Mouse (Mus musculus) forebrain, embryonic 12.5 days (tissue): ENCODE data around the gene Rfx2. TPM values are rescaled to one million over a fixed set of nuclear protein-coding genes. Genes with fewer than 3 reads are reported as not detected.

ENCODE experiments used
- ATAC-seq: fragments of 200-750 bp; cut with Nextera tagmentation; 2 replicates; pipeline ENCODE4 v1.8.0; 2017; ENCODE audit warnings: moderate TSS enrichment; ENCODE audit not compliant: low FRiP score
- H3K27ac ChIP-seq: fragments of 300-500 bp; sonication (generic); 2 replicates; pipeline ENCODE4 v1.5.1; 2016; ENCODE audit warnings: mild to moderate bottlenecking
- H3K27me3 ChIP-seq: fragments of 300-500 bp; sonication (generic); 2 replicates; pipeline ENCODE4 v1.6.1; 2016; ENCODE audit warnings: mild to moderate bottlenecking
- H3K36me3 ChIP-seq: fragments of 300-500 bp; sonication (generic); replicated peaks from 2 replicates; pipeline ENCODE4 v1.6.1; 2016; ENCODE audit warnings: mild to moderate bottlenecking
- H3K4me1 ChIP-seq: fragments of 300-500 bp; sonication (generic); 2 replicates; pipeline ENCODE4 v1.6.1; 2016
- H3K4me2 ChIP-seq: fragments of 300-500 bp; sonication (generic); 2 replicates; pipeline ENCODE4 v1.6.1; 2016; ENCODE audit warnings: mild to moderate bottlenecking, moderate library complexity
- H3K4me3 ChIP-seq: fragments of 300-500 bp; sonication (generic); replicated peaks from 2 replicates; pipeline ENCODE4 v1.5.1; 2016; ENCODE audit warnings: mild to moderate bottlenecking
- H3K9ac ChIP-seq: fragments of 300-500 bp; sonication (generic); 2 replicates; pipeline ENCODE4 v1.6.1; 2016; ENCODE audit warnings: mild to moderate bottlenecking
- H3K9me3 ChIP-seq: fragments of 300-500 bp; sonication (generic); 2 replicates; pipeline ENCODE4 v1.6.1; 2016
- WGBS: fragments of 180-500 bp; shearing (Covaris S2); methylation state at CpG from one replicate; pipeline ENCODE4 v1.1.7; 2016; 5-methylcytosine and 5-hydroxymethylcytosine counted together
- polyA plus RNA-seq: library from polyadenylated mRNA; unstranded; fragments of >200 nt; fragmentation: Nextera tagmentation; extraction: Ambion mirVana; gene quantifications from 2 replicates; pipeline ENCODE4 v1.2.1, GENCODE M21; 2016

The Rfx2 gene
- polyA plus RNA-seq, 1 experiment from 2014 or later: 7.2 TPM

DNA sequence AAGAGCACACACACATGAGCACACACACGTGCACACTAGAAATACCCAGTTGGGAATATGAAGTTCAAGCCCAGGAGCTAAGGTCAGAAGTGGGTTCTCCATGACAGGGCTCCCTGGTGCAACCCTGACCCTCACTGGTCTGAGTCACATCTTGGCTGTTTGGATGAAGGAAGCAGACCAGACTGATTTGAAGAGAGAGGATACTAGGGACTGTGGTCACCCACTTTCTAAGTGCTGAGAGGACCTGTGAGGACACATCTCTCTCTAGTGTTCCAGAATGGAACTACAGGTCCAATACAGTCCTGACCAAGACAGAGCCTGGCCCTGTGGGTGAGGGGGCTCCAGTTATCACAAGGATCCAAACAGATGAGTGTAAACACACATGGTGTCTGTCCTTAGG lies 25.0 kb downstream of the Rfx2 start:
- H3K36me3 ChIP-seq: peaks cover 11% of the 10 kb centered on the region
- ATAC-seq: no peak
- no peak overlapping the region for H3K4me3 ChIP-seq
- no peak overlapping the region for H3K9ac ChIP-seq
- WGBS: 75% methylated on average over 1 of the region's 1 CpGs
- H3K4me2 ChIP-seq: no peak overlapping the region
- H3K27ac ChIP-seq: no peak overlapping the region
- no peaks in the 10 kb centered on the region for H3K9me3 ChIP-seq
- peaks cover 21% of the 10 kb centered on the region for H3K4me1 ChIP-seq
- no peaks in the 10 kb centered on the region for H3K27me3 ChIP-seq

DNA sequence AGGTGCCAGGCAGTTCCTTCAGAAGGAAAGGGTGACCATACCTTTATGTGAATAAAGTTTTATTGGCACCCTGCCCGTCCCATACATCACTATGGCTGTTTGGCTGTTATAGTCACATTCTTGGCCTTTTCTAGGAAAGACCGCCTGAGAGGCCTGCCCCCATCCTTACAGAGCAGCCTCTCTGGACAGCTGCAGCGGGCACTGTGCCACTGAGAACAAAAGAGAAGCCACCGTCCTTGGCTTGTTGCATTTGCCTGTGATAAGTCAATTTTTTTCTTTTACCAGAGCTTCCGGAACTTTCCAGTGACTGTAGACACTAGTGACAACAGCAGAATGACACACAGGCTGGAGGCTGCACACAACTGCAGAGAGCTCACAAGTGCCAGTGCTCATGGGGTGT lies 25.9 kb downstream of the Rfx2 start:
- Histone ChIP-seq H3K4me3 (no peak overlapping the region), H3K4me1 (peaks cover 16% of the 10 kb centered on the region), H3K9ac (no peak overlapping the region), H3K4me2 (no peak overlapping the region), H3K27ac (no peak overlapping the region), H3K36me3 (peaks cover 11% of the 10 kb centered on the region), H3K27me3 (no peaks in the 10 kb centered on the region), H3K9me3 (no peaks in the 10 kb centered on the region)
- ATAC-seq: no peak
- WGBS: 82% methylated on average over 5 of the region's 5 CpGs

DNA sequence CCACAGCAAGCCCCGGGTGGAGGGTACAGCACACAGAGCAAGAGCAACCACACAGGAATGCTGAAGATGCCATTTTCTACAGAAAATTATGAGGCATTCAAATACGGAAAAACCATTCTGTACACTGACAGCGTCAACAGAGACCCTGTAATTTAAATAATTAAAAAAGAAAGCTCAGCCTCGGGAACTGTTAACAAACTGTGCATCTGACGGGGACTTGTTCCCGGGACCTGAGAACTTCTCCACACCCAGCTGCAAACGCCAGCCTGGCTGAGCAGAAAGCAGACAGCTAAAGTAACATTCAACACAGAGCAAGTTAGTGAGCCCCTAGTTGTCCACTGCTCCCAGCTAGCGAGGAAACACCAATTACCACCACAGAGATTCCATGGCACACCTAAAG lies 28.7 kb downstream of the Rfx2 start:
- Histone ChIP-seq H3K9ac (no peak overlapping the region), H3K9me3 (no peaks in the 10 kb centered on the region), H3K4me1 (peaks cover 4% of the 10 kb centered on the region; the same call in 1 of the 2 replicates), H3K4me2 (no peak overlapping the region), H3K4me3 (no peak overlapping the region), H3K36me3 (peaks cover 11% of the 10 kb centered on the region), H3K27ac (no peak overlapping the region), H3K27me3 (no peaks in the 10 kb centered on the region)
- no peak for ATAC-seq
- 72% methylated on average over 8 of the region's 8 CpGs for WGBS

DNA sequence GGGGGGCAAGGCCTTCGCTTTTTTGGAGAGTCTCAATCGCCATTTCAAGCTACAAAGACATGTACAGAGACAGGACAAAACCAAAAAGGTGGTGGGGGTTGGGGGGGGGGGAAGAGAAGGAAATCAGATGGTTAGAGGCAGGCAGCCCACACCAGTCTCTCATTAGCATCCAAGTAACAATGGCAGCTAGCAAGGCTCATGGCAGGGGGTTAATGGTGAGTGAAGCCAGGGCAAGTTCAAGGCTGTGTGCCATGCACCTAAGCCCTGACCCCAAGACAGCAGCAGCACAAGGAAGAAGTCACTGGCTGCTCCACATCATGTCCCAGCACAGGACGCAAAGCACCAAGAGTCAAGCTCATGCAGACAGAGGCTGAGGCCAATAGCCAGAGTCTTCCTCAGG lies 31.5 kb downstream of the Rfx2 start:
- WGBS: 74% methylated on average over 3 of the region's 3 CpGs
- H3K27ac ChIP-seq: no peak overlapping the region

DNA sequence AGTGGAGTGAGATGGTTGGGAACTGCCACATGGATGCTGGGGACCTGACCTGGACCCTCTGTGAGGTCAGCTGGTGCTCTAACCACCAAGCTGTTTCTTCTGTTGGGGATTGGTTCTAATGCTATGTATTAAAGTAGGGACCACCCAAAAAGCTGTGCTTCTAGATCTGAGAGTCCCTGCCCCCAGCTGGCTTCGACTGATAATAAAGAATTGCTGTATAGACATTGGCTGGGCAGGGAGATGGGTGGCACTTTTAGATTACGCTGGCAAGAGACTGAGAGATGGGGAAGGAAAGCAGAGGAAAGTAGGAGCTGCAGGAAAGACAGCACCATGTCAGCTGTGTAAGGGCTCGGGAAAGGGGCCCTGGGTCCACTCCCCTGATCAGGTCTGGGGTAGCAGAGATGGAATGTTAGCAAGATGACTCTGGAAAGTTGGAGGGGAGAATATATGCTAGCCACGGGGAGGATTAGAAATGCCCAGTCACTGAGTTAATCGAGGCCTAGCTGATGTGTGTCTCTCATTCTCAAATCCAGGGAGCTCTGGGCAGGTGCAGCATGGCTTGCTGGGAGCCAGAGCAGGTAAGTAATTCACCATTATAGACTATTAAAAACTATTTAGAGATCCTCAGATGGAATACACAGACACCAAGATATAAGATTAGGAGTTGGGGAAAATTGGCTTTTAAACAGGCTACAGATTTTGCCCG lies 37.0 kb downstream of the Rfx2 start:
- no peak overlapping the region for H3K27ac ChIP-seq
- H3K9me3 ChIP-seq: no peaks in the 10 kb centered on the region
- no peak overlapping the region for H3K4me3 ChIP-seq
- no peak overlapping the region for H3K4me2 ChIP-seq
- no peak overlapping the region for H3K9ac ChIP-seq
- WGBS: 67% methylated on average over 6 of the region's 6 CpGs
- no peak for ATAC-seq
- H3K4me1 ChIP-seq: no peaks in the 10 kb centered on the region
- no peaks in the 10 kb centered on the region for H3K36me3 ChIP-seq
- H3K27me3 ChIP-seq: no peaks in the 10 kb centered on the region

More for the DNA sequence above, 31.5 kb downstream of the Rfx2 start:
- no peak overlapping the region for H3K4me3 ChIP-seq
- no peak overlapping the region for H3K4me2 ChIP-seq
- peaks cover 11% of the 10 kb centered on the region for H3K36me3 ChIP-seq
- no peak overlapping the region for H3K9ac ChIP-seq
- no peak for ATAC-seq
- H3K9me3 ChIP-seq: no peaks in the 10 kb centered on the region
- no peaks in the 10 kb centered on the region for H3K27me3 ChIP-seq
- peaks cover 4% of the 10 kb centered on the region; the same call in 1 of the 2 replicates for H3K4me1 ChIP-seq

DNA sequence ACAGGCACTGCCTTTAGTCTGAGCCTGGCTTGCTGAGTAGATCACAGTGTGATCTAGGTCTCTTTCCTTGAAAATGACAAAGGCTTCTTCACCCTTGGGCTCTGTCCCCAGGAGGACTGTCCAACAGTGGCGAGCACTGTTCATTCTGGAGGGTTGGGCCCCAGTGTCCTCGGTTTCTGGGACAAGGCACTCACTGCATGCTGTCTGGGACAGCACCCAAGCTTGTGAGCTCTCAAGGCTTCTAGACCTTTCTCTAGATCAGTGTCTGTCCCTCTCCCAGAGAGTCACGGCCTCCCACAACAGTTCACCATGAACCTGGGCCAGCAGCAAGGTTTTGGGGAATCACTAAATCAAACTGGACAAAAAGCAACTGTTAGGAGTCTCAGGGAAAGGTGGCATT lies 38.2 kb downstream of the Rfx2 start:
- no peak overlapping the region for H3K27ac ChIP-seq

DNA sequence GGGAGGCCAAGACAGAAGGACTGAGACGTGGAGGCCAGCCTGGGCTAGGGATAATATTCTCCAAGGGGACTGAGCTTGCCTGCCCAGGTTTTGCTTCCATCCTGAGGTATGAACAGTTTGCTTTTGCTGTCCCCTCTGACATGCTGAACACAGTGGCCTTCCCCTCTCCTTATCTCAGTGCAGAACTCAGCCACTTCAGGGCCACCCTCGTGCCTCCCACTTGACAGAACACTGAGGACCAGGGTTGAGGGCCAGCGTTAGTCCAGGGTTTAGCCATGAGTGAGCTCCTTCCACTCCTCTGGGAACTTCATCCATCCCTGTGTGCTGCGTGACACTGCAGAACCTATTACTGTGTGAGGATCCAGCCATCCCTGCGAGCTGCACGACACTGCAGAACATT lies 41.5 kb downstream of the Rfx2 start:
- Histone ChIP-seq H3K9ac (no peak overlapping the region), H3K4me2 (no peak overlapping the region), H3K9me3 (no peaks in the 10 kb centered on the region), H3K4me3 (no peak overlapping the region), H3K27me3 (no peaks in the 10 kb centered on the region), H3K36me3 (no peaks in the 10 kb centered on the region), H3K27ac (no peak overlapping the region), H3K4me1 (no peaks in the 10 kb centered on the region)
- ATAC-seq: no peak
- 83% methylated on average over 6 of the region's 6 CpGs for WGBS

More for the DNA sequence above, 38.2 kb downstream of the Rfx2 start:
- Histone ChIP-seq H3K4me2 (no peak overlapping the region), H3K9me3 (no peaks in the 10 kb centered on the region), H3K9ac (no peak overlapping the region), H3K27me3 (no peaks in the 10 kb centered on the region), H3K4me3 (no peak overlapping the region), H3K36me3 (no peaks in the 10 kb centered on the region), H3K4me1 (no peaks in the 10 kb centered on the region)
- 75% methylated on average over 3 of the region's 3 CpGs for WGBS
- no peak for ATAC-seq

DNA sequence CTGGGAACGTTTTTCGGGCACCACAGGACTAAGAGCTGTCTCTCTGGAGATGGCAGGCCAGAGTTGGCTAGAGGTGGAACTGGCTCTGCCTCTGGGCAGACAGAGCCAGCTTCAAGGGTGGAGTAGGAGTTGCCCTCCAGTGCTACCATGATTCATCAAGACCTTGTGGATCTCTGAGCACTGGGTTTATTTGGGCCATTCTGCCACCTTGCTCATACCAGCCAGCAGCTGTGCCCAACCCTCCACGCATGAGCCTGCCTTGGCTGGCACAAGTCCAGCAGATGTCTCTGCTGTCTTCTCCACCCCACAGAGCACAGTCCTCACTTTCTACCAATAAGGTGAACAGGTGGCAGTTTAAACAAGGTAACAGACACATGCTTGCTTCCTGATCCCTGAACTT lies 41.9 kb downstream of the Rfx2 start:
- no peak for ATAC-seq
- H3K36me3 ChIP-seq: peaks cover 3% of the 10 kb centered on the region; the same call in 1 of the 2 replicates
- no peak overlapping the region for H3K4me3 ChIP-seq
- no peak overlapping the region for H3K27ac ChIP-seq
- H3K9me3 ChIP-seq: no peaks in the 10 kb centered on the region
- no peak overlapping the region for H3K4me2 ChIP-seq
- no peaks in the 10 kb centered on the region for H3K4me1 ChIP-seq
- no peaks in the 10 kb centered on the region for H3K27me3 ChIP-seq
- WGBS: 81% methylated on average over 3 of the region's 3 CpGs
- H3K9ac ChIP-seq: no peak overlapping the region

DNA sequence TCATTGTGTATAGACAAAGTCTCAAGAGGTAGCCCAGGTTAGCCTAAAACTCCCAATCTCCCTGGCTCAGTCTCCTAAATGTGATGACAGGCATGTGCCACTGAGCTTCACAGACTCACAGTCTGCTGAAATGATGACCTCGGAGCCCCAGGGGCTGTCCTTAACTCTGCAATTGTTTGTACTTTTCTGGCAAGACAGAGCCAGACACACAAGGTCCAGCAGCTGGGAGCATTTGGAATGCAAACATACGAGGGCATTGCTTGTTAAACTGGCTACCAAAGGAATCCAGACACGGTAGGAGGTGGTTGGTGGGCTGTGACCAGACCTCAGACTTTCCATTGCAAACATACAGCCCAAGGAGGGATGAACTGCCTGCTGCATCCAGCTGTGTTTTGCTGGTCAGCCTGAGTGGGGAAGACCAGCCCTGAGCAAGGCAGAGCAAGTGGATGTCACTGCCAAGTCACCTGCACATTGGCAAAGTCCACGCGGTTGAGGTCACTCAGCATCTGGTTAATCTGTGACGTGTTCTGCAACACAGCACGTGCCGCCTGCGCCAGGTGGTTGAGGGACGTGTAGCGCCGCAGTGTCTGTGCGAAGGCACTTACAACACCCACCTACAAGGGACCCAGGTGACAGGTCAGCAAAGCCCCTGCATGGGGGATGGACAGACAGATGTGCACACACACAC lies 50.4 kb downstream of the Rfx2 start:
- no peak overlapping the region for H3K4me2 ChIP-seq
- no peaks in the 10 kb centered on the region for H3K27me3 ChIP-seq
- H3K9ac ChIP-seq: no peak overlapping the region
- no peak overlapping the region for H3K4me3 ChIP-seq
- no peaks in the 10 kb centered on the region for H3K9me3 ChIP-seq
- ATAC-seq: no peak
- 89% methylated on average over 13 of the region's 13 CpGs for WGBS
- H3K36me3 ChIP-seq: peaks cover 42% of the 10 kb centered on the region
- peaks cover 13% of the 10 kb centered on the region for H3K4me1 ChIP-seq
- H3K27ac ChIP-seq: no peak overlapping the region

DNA sequence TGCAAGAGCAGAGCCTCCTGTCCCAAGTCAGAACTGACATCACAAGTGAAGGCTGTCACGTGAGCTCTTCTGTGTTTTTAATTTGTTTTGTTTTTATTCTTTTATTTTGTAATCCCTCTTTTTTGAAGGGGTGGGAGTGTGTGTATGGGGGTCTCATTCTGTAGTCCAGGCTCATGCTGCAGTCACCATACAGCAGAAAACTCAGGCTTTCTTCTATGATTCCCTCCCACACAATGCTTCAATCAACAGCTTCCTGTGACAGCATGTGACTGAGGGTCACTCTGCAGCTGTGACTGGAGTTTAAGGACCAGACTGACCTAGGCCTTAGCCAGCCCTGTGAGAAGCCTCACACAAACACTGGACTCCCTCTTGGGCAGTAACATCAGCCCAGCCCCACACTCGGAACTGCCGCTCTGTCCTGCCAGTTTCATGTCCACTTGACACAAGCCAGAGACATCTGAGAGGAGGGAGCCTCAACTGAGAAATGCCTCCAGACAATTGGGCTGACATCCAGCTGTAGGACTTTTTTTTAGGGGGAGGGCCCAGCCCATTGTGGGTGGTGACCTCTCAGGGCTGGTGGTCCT lies 51.9 kb downstream of the Rfx2 start:
- no peak overlapping the region; the same call in 1 of the 2 replicates for H3K27ac ChIP-seq

DNA sequence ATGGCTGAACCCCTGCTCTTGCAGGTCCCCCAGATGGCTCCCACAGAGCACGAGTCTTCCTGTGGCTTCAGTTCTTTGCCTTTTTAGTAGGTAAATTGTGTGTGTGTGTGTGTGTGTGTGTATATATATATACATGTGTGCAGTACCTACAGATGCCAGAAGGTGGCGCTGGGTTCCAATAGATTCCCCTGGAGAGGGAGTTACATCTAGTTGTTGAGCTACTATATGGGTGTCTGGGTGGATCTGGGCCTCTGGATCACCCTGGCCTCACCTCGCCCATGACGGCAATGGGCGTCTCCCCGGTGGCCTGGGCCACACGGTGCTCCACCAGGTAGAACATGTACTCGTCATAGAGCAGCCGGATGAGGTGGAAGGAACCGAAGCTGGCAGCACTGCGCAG lies 53.2 kb downstream of the Rfx2 start:
- ATAC-seq: no peak
- Histone ChIP-seq H3K9me3 (no peaks in the 10 kb centered on the region), H3K4me1 (peaks cover 13% of the 10 kb centered on the region), H3K4me2 (no peak overlapping the region), H3K9ac (no peak overlapping the region), H3K27me3 (no peaks in the 10 kb centered on the region), H3K36me3 (peaks cover 41% of the 10 kb centered on the region), H3K27ac (no peak overlapping the region), H3K4me3 (no peak overlapping the region)
- WGBS: 95% methylated on average over 11 of the region's 11 CpGs

More for the DNA sequence above, 51.9 kb downstream of the Rfx2 start:
- no peak overlapping the region for H3K4me2 ChIP-seq
- H3K4me1 ChIP-seq: peaks cover 13% of the 10 kb centered on the region
- no peaks in the 10 kb centered on the region for H3K27me3 ChIP-seq
- no peak overlapping the region for H3K4me3 ChIP-seq
- H3K9ac ChIP-seq: no peak overlapping the region
- H3K36me3 ChIP-seq: peaks cover 41% of the 10 kb centered on the region
- 47% methylated on average over 3 of the region's 3 CpGs for WGBS
- no peak for ATAC-seq
- H3K9me3 ChIP-seq: no peaks in the 10 kb centered on the region

DNA sequence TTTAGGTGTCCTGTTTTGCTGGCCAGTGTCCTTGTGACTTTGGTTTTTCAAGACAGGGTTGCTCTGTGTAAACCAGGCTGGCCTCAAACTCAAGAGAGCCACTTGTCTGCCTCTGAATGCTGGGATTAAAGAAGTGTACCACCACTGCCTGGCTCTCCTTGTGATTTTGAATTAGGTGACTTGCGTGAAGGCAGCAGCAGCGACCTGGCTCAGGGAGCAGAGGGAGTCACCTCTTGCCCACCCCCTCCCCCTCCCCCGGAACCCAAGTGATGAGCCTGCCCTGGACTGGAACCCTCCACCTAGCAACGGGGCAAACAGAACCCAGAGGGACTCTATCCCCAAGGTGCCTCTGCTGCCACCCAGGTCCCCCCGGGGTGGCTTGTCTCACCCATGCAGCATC lies 60.9 kb downstream of the Rfx2 start, which contains the start of gene Prr22:
Gene Prr22 (plus strand): TSS at position 301 of the 400 bp plus-strand sequence.
- no peak within 1 kb of the TSS for H3K4me2 ChIP-seq
- no peak within 1 kb of the TSS for H3K27ac ChIP-seq
- no peaks in the 10 kb centered on the region for H3K27me3 ChIP-seq
- no peak within 1 kb of the TSS for H3K4me3 ChIP-seq
- WGBS: 94% methylated on average over 5 of the region's 5 CpGs
- ATAC-seq: no peak
- peaks cover 48% of the 10 kb centered on the region for H3K36me3 ChIP-seq
- H3K4me1 ChIP-seq: peaks cover 7% of the 10 kb centered on the region
- H3K9me3 ChIP-seq: no peaks in the 10 kb centered on the region
- no peak within 1 kb of the TSS for H3K9ac ChIP-seq
